In the genomic region with DNA sequence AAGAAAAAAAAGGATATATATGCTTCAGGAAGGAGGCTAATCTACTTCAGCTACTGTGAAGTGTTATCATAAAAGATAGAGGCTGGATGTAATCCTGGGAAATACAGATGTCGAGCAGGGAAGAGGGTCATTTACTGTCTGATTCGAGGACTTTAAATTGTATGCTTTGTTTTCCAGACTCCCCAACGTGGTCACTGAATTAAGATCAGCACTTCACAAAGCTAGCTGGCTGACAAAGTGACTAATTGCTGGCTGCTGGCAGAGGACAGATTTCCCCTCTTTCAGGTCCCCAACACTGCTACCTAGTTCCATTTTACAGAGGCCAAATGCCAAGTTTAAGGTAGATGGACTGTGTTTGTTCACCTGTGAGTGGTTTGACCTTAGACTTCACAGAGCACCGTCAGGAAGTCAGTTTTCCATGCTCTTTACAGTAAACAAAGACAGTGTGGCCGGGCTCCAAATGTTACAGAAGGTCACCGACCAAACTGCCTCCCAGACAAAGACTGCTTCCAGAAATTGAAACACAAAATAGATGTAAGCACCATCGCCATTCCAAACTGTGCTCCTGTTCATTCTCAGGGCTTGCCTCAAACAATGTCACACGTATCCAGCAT, we compare ENCODE assay signal across 8 mouse cellular contexts.
DNase-seq lines count a peak whose midpoint lies in the region; ATAC-seq and TF ChIP-seq lines count a peak whose summit lies in the region.
"Had no signal": no experiment of that assay in that cellular context is flagged by ENCODE, and none has a peak within 500 bp of the region (broad histone marks: within the 10 kb centered on the region; RNA-seq: fewer than 3 reads in every experiment).

No protein-coding gene starts in this region.

- no peaks in the 10 kb centered on the region for H3K27me3 ChIP-seq in lung, postnatal 0 days (replicated peaks; ENCODE audit: insufficient read depth, low read length)
- no peaks in the 10 kb centered on the region for H3K27me3 ChIP-seq in heart, embryonic 14.5 days (ENCODE audit: control insufficient read depth, insufficient read depth, low read length)
- no peaks in the 10 kb centered on the region for H3K27me3 ChIP-seq in kidney, embryonic 14.5 days (ENCODE audit: control insufficient read depth, insufficient read depth, low read length)
- no peaks in the 10 kb centered on the region for H3K27me3 ChIP-seq in neural tube, embryonic 13.5 days
- H3K27me3 ChIP-seq: Patski had no signal

- H3K36me3 ChIP-seq in lung, postnatal 0 days (ENCODE audit: insufficient read depth, low read length), result no peaks in the 10 kb centered on the region
- H3K36me3 ChIP-seq in heart, embryonic 14.5 days (ENCODE audit: control insufficient read depth, insufficient read depth, low read length), result no peaks in the 10 kb centered on the region
- H3K36me3 ChIP-seq in kidney, embryonic 14.5 days (ENCODE audit: control insufficient read depth, insufficient read depth, low read length), result no peaks in the 10 kb centered on the region
- H3K36me3 ChIP-seq in neural tube, embryonic 13.5 days, result no peaks in the 10 kb centered on the region

- ATAC-seq in lung, postnatal 0 days, result no peak
- peak; percentile 40; the same call in 1 of the 2 replicates for ATAC-seq in heart, embryonic 14.5 days (ENCODE audit: insufficient number of reproducible peaks, insufficient read depth, low FRiP score, low read depth)
- ATAC-seq in kidney, embryonic 14.5 days (ENCODE audit: low FRiP score, low TSS enrichment), result peak; percentile 56; the same call in 1 of the 2 replicates
- ATAC-seq in neural tube, embryonic 13.5 days (ENCODE audit: low read depth), result no peak
- ATAC-seq: Patski had no signal

- WGBS in lung, postnatal 0 days, result 20% methylated on average over 8 of the region's 8 CpGs
- WGBS in heart, embryonic 14.5 days, result 21% methylated on average over 8 of the region's 8 CpGs
- 22% methylated on average over 8 of the region's 8 CpGs for WGBS in kidney, embryonic 14.5 days
- 9% methylated on average over 8 of the region's 8 CpGs for WGBS in neural tube, embryonic 13.5 days

- no peak for TF ChIP-seq EP300 in lung, postnatal 0 days (IDR thresholded peaks at IDR 0.05)

- H3K9me3 ChIP-seq in lung, postnatal 0 days (ENCODE audit: low read length), result no peaks in the 10 kb centered on the region
- H3K9me3 ChIP-seq in heart, embryonic 14.5 days (ENCODE audit: control insufficient read depth, low read length), result no peaks in the 10 kb centered on the region
- H3K9me3 ChIP-seq in kidney, embryonic 14.5 days (ENCODE audit: control insufficient read depth, low read length), result no peaks in the 10 kb centered on the region
- no peaks in the 10 kb centered on the region for H3K9me3 ChIP-seq in neural tube, embryonic 13.5 days

- no peak overlapping the region for H3K27ac ChIP-seq in lung, postnatal 0 days (ENCODE audit: low read length)
- peak overlapping the region; percentile 57 to 64 for H3K27ac ChIP-seq in heart, embryonic 14.5 days (replicated peaks in 1 of 2; ENCODE audit: control insufficient read depth in 1 of 2, insufficient read depth in 1 of 2, low read depth in 2 of 2, low read length in 2 of 2)
- no peak overlapping the region for H3K27ac ChIP-seq in kidney, embryonic 14.5 days (ENCODE audit: low read depth, low read length)
- H3K27ac ChIP-seq in neural tube, embryonic 13.5 days (replicated peaks), result peak overlapping the region; percentile 67

- intact Hi-C loops in left cerebral cortex, postnatal 25 days (cut with DNase I), result no loop called here

- H3K9ac ChIP-seq in lung, postnatal 0 days (replicated peaks; ENCODE audit: low read depth), result no peak overlapping the region
- H3K9ac ChIP-seq in heart, embryonic 14.5 days (ENCODE audit: low read length), result peak overlapping the region; percentile 23; the same call in 1 of the 2 replicates
- H3K9ac ChIP-seq in kidney, embryonic 14.5 days (ENCODE audit: low read depth, low read length), result no peak overlapping the region
- H3K9ac ChIP-seq in neural tube, embryonic 13.5 days, result no peak overlapping the region

- no peak overlapping the region for H3K4me3 ChIP-seq in lung, postnatal 0 days (ENCODE audit: low read depth, low read length)
- H3K4me3 ChIP-seq in heart, embryonic 14.5 days (ENCODE audit: control insufficient read depth in 1 of 2, insufficient read depth in 1 of 2, low read depth in 1 of 2, low read length in 2 of 2), result no peak overlapping the region
- H3K4me3 ChIP-seq in kidney, embryonic 14.5 days (ENCODE audit: low read length), result no peak overlapping the region
- H3K4me3 ChIP-seq in neural tube, embryonic 13.5 days, result no peak overlapping the region

- no peak overlapping the region for H3K4me2 ChIP-seq in lung, postnatal 0 days (replicated peaks; ENCODE audit: low read depth, low read length)
- peak overlapping the region; percentile 2 for H3K4me2 ChIP-seq in heart, embryonic 14.5 days (ENCODE audit: low read length)
- H3K4me2 ChIP-seq in kidney, embryonic 14.5 days (replicated peaks; ENCODE audit: low read depth, low read length), result no peak overlapping the region
- H3K4me2 ChIP-seq in neural tube, embryonic 13.5 days, result no peak overlapping the region

- H3K4me1 ChIP-seq in lung, postnatal 0 days (ENCODE audit: insufficient read depth, low read depth, low read length), result peaks cover 7% of the 10 kb centered on the region; the same call in 1 of the 2 replicates
- H3K4me1 ChIP-seq in heart, embryonic 14.5 days (ENCODE audit: control insufficient read depth in 2 of 2, insufficient read depth in 2 of 2, low read length in 2 of 2), result peaks cover 10 to 39% of the 10 kb centered on the region in 2 experiments
- peaks cover 9% of the 10 kb centered on the region for H3K4me1 ChIP-seq in kidney, embryonic 14.5 days (ENCODE audit: control insufficient read depth, insufficient read depth, low read length)
- H3K4me1 ChIP-seq in neural tube, embryonic 13.5 days (replicated peaks), result peaks cover 32% of the 10 kb centered on the region

- peak; percentile 9 for DNase-seq in lung, postnatal 0 days (ENCODE audit: low spot score)
- DNase-seq in lung, adult 18-20 months, result no peak
- DNase-seq in left cerebral cortex, postnatal 25 days (ENCODE audit: low spot score in 2 of 2), result no peak
- DNase-seq in frontal cortex, postnatal 10 days (ENCODE audit: low spot score in 2 of 2), result no peak

- TF ChIP-seq CTCF in lung, postnatal 0 days (IDR thresholded peaks at IDR 0.05), result no peak

Comparison
In these comparisons a context has a peak if more than half of its experiments do, and no peak if none do; other contexts are left out.
1. ATAC-seq: peak in heart, embryonic 14.5 days (single experiment) and kidney, embryonic 14.5 days (single experiment); none in lung, postnatal 0 days (single experiment) and neural tube, embryonic 13.5 days (single experiment).
2. H3K27ac ChIP-seq: peak in heart, embryonic 14.5 days (2 of 2) and neural tube, embryonic 13.5 days (single experiment); none in lung, postnatal 0 days (single experiment) and kidney, embryonic 14.5 days (single experiment).